Comparison of ENCODE assay signal across 9 mouse cellular contexts in the genomic region with DNA sequence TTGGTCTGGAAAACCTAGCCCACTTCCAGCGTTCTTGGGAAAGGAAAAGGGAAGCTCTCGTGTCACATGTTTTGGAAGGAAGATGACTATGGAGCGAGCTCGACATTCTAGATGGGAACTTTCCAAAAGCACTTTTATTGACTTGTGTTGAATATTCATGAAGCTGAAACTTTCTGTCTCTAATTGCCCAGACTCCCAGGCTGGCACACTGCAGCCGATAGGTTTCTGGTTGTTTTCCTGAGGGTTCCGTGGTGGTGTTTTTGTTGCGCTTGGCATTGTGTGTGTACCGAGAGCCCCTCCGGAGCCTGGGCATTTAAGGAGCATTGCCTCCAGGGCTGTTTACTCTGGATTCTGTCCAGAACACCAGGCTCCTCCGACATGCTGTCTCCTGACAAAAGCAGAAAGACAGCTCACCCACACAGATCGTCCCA.
DNase-seq lines count a peak whose midpoint lies in the region; ATAC-seq and TF ChIP-seq lines count a peak whose summit lies in the region.
"Had no signal": no experiment of that assay in that cellular context is flagged by ENCODE, and none has a peak within 500 bp of the region (broad histone marks: within the 10 kb centered on the region; RNA-seq: fewer than 3 reads in every experiment).

No protein-coding gene starts in this region.

- DNase-seq in gastrocnemius, adult 2 months, result no peak
- no peak for DNase-seq in gastrocnemius, postnatal 10 days
- peak; percentile 6 for DNase-seq in right cerebral cortex, adult 18-20 months
- DNase-seq in right cerebral cortex, postnatal 14 days, result no peak
- DNase-seq in kidney, adult 8-10 months, result peak; percentile 55 to 57
- no peak for DNase-seq in retina, postnatal 1 day

- H3K4me3 ChIP-seq in gastrocnemius, adult 2 months, result peak overlapping the region; percentile 15; the same call in 1 of the 2 replicates
- no peak overlapping the region for H3K4me3 ChIP-seq in neural tube, embryonic 14.5 days (ENCODE audit: low read depth, low read length)
- H3K4me3 ChIP-seq: myocyte had no signal

- no peaks in the 10 kb centered on the region for H3K9me3 ChIP-seq in neural tube, embryonic 14.5 days (ENCODE audit: control insufficient read depth, low read length)

- 34% methylated on average over 11 of the region's 11 CpGs for WGBS in neural tube, embryonic 14.5 days

- H3K27me3 ChIP-seq in neural tube, embryonic 14.5 days (ENCODE audit: control insufficient read depth, insufficient read depth, low read length), result no peaks in the 10 kb centered on the region

- intact Hi-C loops in gastrocnemius, adult 2 months (cut with DNase I), result loop anchor here (5.0 kb wide), 1 partner anchor 33 kb away; no protein-coding TSS in a partner anchor

- peaks cover 3% of the 10 kb centered on the region; the same call in 1 of the 2 replicates for H3K4me1 ChIP-seq in neural tube, embryonic 14.5 days (ENCODE audit: control insufficient read depth, insufficient read depth, low read length)

- H3K36me3 ChIP-seq in neural tube, embryonic 14.5 days (ENCODE audit: control insufficient read depth, insufficient read depth, low read length), result no peaks in the 10 kb centered on the region

- ATAC-seq in neural tube, embryonic 14.5 days (ENCODE audit: low read depth), result peak; percentile 68
- no peak for ATAC-seq in inflammation-experienced regulatory T-cells, adult 6 months

- no peak overlapping the region for H3K9ac ChIP-seq in neural tube, embryonic 14.5 days (replicated peaks; ENCODE audit: low read depth, low read length)

- peak overlapping the region; percentile 78 for H3K27ac ChIP-seq in gastrocnemius, adult 2 months
- H3K27ac ChIP-seq in neural tube, embryonic 14.5 days (ENCODE audit: low read depth, low read length), result no peak overlapping the region

- TF ChIP-seq CTCF in gastrocnemius, adult 2 months (IDR thresholded peaks at IDR 0.05), result no peak

- no peak overlapping the region for H3K4me2 ChIP-seq in neural tube, embryonic 14.5 days (ENCODE audit: low read depth, low read length)

Comparison
In these comparisons a context has a peak if more than half of its experiments do, and no peak if none do; other contexts are left out.
1. DNase-seq: peak in right cerebral cortex, adult 18-20 months (single experiment) and kidney, adult 8-10 months (2 of 2); none in gastrocnemius, adult 2 months (single experiment), gastrocnemius, postnatal 10 days (single experiment), right cerebral cortex, postnatal 14 days (single experiment) and retina, postnatal 1 day (single experiment).